Mouse (Mus musculus) bone marrow macrophage, adult 2 months (primary cell): Measurements from ENCODE around the gene Gpnmb.

ENCODE experiments used
- CTCF ChIP-seq: IDR thresholded peaks from 2 replicates; pipeline ENCODE4 v1.5.1; 2012; ENCODE audit warnings: low read depth, mild to moderate bottlenecking, low read length, moderate library complexity
- POLR2A ChIP-seq: IDR thresholded peaks from 2 replicates; pipeline ENCODE4 v1.6.1; 2012; ENCODE audit warnings: mild to moderate bottlenecking, low read depth, low read length, borderline replicate concordance

- TF ChIP-seq CTCF: no peak
- no peak for TF ChIP-seq POLR2A
Measured at GRCm38 (mm10) chr6:49056009-49056408, 19.7 kb downstream of the Gpnmb start.
